Mouse (Mus musculus) CD4-positive naive resting alpha-beta T cell, adult 57 days (primary cell): ENCODE measurements around the gene 5530401A14Rik. TPM values are rescaled to one million over a fixed set of nuclear protein-coding genes. Genes with fewer than 3 reads are reported as not detected.

Experiments used
- total RNA-seq: library from RNA; stranded (reverse); gene quantifications from one replicate; pipeline ENCODE4 v1.2.4, GENCODE M21; 2023

Gene 5530401A14Rik
- not detected for total RNA-seq

DNA sequence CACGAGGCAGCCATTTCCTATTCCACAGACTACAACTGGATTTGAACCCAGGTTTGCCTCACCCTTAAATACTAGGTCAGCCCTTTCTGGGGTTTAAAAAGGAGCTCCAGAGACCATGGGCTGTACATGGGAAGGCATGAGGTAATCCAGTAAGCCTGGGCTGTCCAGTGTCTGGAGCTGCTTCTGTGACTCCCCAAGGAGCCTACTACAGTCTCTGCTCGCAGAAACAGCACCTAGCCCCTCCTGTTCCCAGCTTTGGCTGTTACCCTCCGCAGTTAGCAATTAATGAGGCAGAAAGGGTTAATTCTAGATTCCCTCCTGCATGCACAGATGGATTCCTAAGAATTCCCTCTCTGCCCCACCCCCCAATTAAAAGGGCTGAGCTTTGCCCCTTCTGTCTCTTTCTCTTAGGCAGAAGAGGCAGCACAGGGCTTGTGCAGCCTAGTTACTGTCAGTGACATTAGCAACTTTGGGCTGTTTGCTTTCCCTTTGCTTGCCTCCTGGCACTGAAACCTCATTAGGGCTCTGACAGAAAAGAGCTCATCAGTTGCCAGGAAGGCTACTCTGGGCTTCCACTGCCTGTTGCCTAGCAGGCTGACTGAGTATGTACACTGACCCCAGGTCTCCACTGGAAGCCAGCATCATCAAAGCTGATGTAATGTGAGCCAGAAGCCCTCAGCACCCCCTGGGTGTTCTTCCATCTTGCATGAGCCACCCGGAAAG is at the start of gene 5530401A14Rik:
5530401A14Rik (plus strand) TSS at position 424 of the 723 bp plus-strand sequence.

Other genes starting within 250 kb of the 5530401A14Rik start
- gene Asic2, start 107.8 kb downstream of the 5530401A14Rik start, total RNA-seq: not detected
- 0.77 TPM for gene Ccl2, start 174.9 kb downstream of the 5530401A14Rik start, total RNA-seq
- gene Gm17268, start 177.9 kb downstream of the 5530401A14Rik start, total RNA-seq: not detected
- not detected for gene Ccl7, start 185.0 kb downstream of the 5530401A14Rik start, total RNA-seq
- not detected for gene Ccl11, start 197.2 kb downstream of the 5530401A14Rik start, total RNA-seq
- not detected for gene Ccl12, start 241.2 kb downstream of the 5530401A14Rik start, total RNA-seq